Mouse (Mus musculus) stomach, embryonic 14.5 days (tissue): ENCODE measurements around the gene Gper1. TPM values are rescaled to one million over a fixed set of nuclear protein-coding genes. Genes with fewer than 3 reads are reported as not detected.
"Not testable (repeated sequence)": the region's sequence is repeated elsewhere in the genome, so short reads cannot be mapped to it uniquely, and the experiment has no call there.

Experiments
- ATAC-seq: fragments of 200-750 bp; cut with Nextera tagmentation; 2 replicates; pipeline ENCODE4 v1.8.0; 2017; ENCODE audit warnings: low read depth, moderate TSS enrichment; ENCODE audit not compliant: insufficient number of reproducible peaks, insufficient read depth, low FRiP score
- H3K27ac ChIP-seq: fragments of 300-500 bp; sonication (generic); 2 replicates; pipeline ENCODE4 v1.5.1; 2014; ENCODE audit warnings: mild to moderate bottlenecking, low read length, moderate library complexity, mixed read lengths
- H3K27me3 ChIP-seq: fragments of 300-500 bp; sonication (generic); 2 replicates; pipeline ENCODE4 v1.6.1; 2014; ENCODE audit warnings: low read length, control low read depth, mixed read lengths; ENCODE audit not compliant: control insufficient read depth, insufficient read depth
- H3K36me3 ChIP-seq: fragments of 300-500 bp; sonication (generic); 2 replicates; pipeline ENCODE4 v1.6.1; 2014; ENCODE audit warnings: mild to moderate bottlenecking, control low read depth, low read length, moderate library complexity, mixed read lengths; ENCODE audit not compliant: control insufficient read depth, insufficient read depth
- H3K4me1 ChIP-seq: fragments of 300-500 bp; sonication (generic); 2 replicates; pipeline ENCODE4 v1.6.1; 2014; ENCODE audit warnings: low read length, control low read depth, mixed read lengths; ENCODE audit not compliant: control insufficient read depth, insufficient read depth
- H3K4me2 ChIP-seq: fragments of 300-500 bp; sonication (generic); replicated peaks from 2 replicates; pipeline ENCODE4 v1.6.1; 2014; ENCODE audit warnings: low read depth, low read length, control low read depth
- H3K4me3 ChIP-seq: fragments of 300-500 bp; sonication (generic); 2 replicates; pipeline ENCODE4 v1.5.1; 2014; ENCODE audit warnings: low read depth, low read length, control low read depth
- H3K9ac ChIP-seq: fragments of 300-500 bp; sonication (generic); replicated peaks from 2 replicates; pipeline ENCODE4 v1.6.1; 2014; ENCODE audit warnings: low read depth, mild to moderate bottlenecking, control low read depth, low read length, moderate library complexity, mixed read lengths
- H3K9me3 ChIP-seq: fragments of 300-500 bp; sonication (generic); 2 replicates; pipeline ENCODE4 v1.6.1; 2016; ENCODE audit warnings: low read depth, low read length, control low read depth; ENCODE audit not compliant: control insufficient read depth
- WGBS: fragments of 180-500 bp; shearing (Covaris S2); extraction: QIAGEN DNeasy Blood & Tissue Kit; methylation state at CpG from one replicate; pipeline ENCODE4 v1.1.7; 2014; 5-methylcytosine and 5-hydroxymethylcytosine counted together
- polyA plus RNA-seq: library from polyadenylated mRNA; unstranded; fragments of >200 nt; fragmentation: Nextera tagmentation; extraction: Ambion mirVana; gene quantifications from 2 replicates; pipeline ENCODE4 v1.2.1, GENCODE M21; 2014

Gper1 gene
- polyA plus RNA-seq, 1 experiment from 2014 or later: 3.3 TPM

GRCm38 (mm10) chr5:139388195-139388570, 34.8 kb upstream of the Gper1 start:
- no peaks in the 10 kb centered on the region for H3K9me3 ChIP-seq
- WGBS: 67% methylated on average over 4 of the region's 4 CpGs
- H3K9ac ChIP-seq: no peak overlapping the region; the same call in 1 of the 2 replicates
- no peak overlapping the region for H3K4me3 ChIP-seq
- no peaks in the 10 kb centered on the region for H3K27me3 ChIP-seq
- H3K27ac ChIP-seq: peak overlapping the region; percentile 55; the same call in 1 of the 2 replicates
- no peak overlapping the region for H3K4me2 ChIP-seq
- H3K36me3 ChIP-seq: no peaks in the 10 kb centered on the region
- H3K4me1 ChIP-seq: peaks cover 24% of the 10 kb centered on the region
- no peak for ATAC-seq

- ATAC-seq: no peak
- H3K9ac ChIP-seq: no peak overlapping the region; the same call in 1 of the 2 replicates
- no peaks in the 10 kb centered on the region for H3K27me3 ChIP-seq
- 62% methylated on average over 17 of the region's 17 CpGs for WGBS
- peaks cover 24% of the 10 kb centered on the region for H3K4me1 ChIP-seq
- H3K27ac ChIP-seq: peak overlapping the region; percentile 55; the same call in 1 of the 2 replicates
- H3K4me2 ChIP-seq: no peak overlapping the region
- H3K36me3 ChIP-seq: no peaks in the 10 kb centered on the region
- no peak overlapping the region for H3K4me3 ChIP-seq
- no peaks in the 10 kb centered on the region for H3K9me3 ChIP-seq
Measured at GRCm38 (mm10) chr5:139388694-139389675, 34.0 kb upstream of the Gper1 start.

GRCm38 (mm10) chr5:139389676-139390061, 33.3 kb upstream of the Gper1 start:
- Histone ChIP-seq H3K4me1 (peaks cover 21% of the 10 kb centered on the region), H3K9ac (no peak overlapping the region), H3K27me3 (no peaks in the 10 kb centered on the region), H3K4me2 (no peak overlapping the region), H3K27ac (peak overlapping the region; percentile 23), H3K4me3 (no peak overlapping the region), H3K36me3 (no peaks in the 10 kb centered on the region), H3K9me3 (no peaks in the 10 kb centered on the region)
- peak; percentile 83 for ATAC-seq
- WGBS: 3% methylated on average over 6 of the region's 6 CpGs

- H3K4me3 ChIP-seq, H3K9ac ChIP-seq, H3K27ac ChIP-seq, H3K36me3 ChIP-seq, H3K9me3 ChIP-seq, ATAC-seq, H3K4me2 ChIP-seq, H3K27me3 ChIP-seq: not testable (repeated sequence)
- 72% methylated on average over 5 of the region's 5 CpGs for WGBS
- peaks cover 19% of the 10 kb centered on the region for H3K4me1 ChIP-seq
Measured at GRCm38 (mm10) chr5:139390324-139391119, 32.4 kb upstream of the Gper1 start.

- no peak overlapping the region for H3K27ac ChIP-seq
- no peak overlapping the region for H3K4me2 ChIP-seq
- ATAC-seq: no peak
- no peak overlapping the region for H3K4me3 ChIP-seq
- no peaks in the 10 kb centered on the region for H3K27me3 ChIP-seq
- 82% methylated on average over 11 of the region's 11 CpGs for WGBS
- peaks cover 19% of the 10 kb centered on the region for H3K4me1 ChIP-seq
- no peaks in the 10 kb centered on the region for H3K36me3 ChIP-seq
- no peaks in the 10 kb centered on the region for H3K9me3 ChIP-seq
- H3K9ac ChIP-seq: no peak overlapping the region
Measured at GRCm38 (mm10) chr5:139391309-139391990, 31.5 kb upstream of the Gper1 start.

- ATAC-seq: no peak
- Histone ChIP-seq H3K4me1 (peaks cover 19% of the 10 kb centered on the region), H3K27ac (no peak overlapping the region), H3K9ac (no peak overlapping the region), H3K4me3 (no peak overlapping the region), H3K27me3 (no peaks in the 10 kb centered on the region), H3K9me3 (no peaks in the 10 kb centered on the region), H3K36me3 (no peaks in the 10 kb centered on the region), H3K4me2 (no peak overlapping the region)
- WGBS: 92% methylated on average over 37 of the region's 37 CpGs
Measured at GRCm38 (mm10) chr5:139392219-139393196, 30.4 kb upstream of the Gper1 start.

GRCm38 (mm10) chr5:139393197-139393588, 29.8 kb upstream of the Gper1 start:
- Histone ChIP-seq H3K4me2 (no peak overlapping the region), H3K4me3 (no peak overlapping the region), H3K27ac (no peak overlapping the region), H3K36me3 (no peaks in the 10 kb centered on the region), H3K9me3 (no peaks in the 10 kb centered on the region), H3K27me3 (no peaks in the 10 kb centered on the region), H3K9ac (no peak overlapping the region), H3K4me1 (peaks cover 18% of the 10 kb centered on the region)
- no peak for ATAC-seq
- WGBS: 90% methylated on average over 16 of the region's 16 CpGs
